Mouse (Mus musculus) testis, postnatal 14 days (tissue): Measurements from ENCODE around the gene Spc25.

ENCODE experiments used
- DNase-seq: peaks from one replicate; pipeline ENCODE4 v3.0.0; 2021; ENCODE audit warnings: low spot score

Spc25 gene

DNA sequence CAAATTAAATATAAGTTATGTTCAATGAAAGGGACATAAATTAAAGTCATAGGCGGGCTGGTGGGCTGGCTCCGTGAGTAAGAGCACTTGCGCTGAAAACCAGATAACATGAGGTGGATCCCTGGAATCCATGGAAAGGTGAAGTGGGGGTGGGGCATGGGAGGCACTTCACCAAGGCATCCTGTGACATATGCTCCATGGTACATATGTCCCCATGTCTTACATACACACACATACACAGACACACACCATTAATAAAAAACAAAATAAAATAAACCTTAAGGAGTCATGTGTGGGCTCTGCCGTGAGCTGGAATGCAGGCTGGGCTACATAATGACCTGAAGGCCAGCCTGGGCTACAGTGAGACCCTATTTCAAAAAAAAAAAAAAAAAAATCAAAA is 26.3 kb downstream of the Spc25 start:
- DNase-seq = no peak

- DNase-seq = no peak
Measured at GRCm38 (mm10) chr2:69175296-69175695, 30.7 kb downstream of the Spc25 start.

DNA sequence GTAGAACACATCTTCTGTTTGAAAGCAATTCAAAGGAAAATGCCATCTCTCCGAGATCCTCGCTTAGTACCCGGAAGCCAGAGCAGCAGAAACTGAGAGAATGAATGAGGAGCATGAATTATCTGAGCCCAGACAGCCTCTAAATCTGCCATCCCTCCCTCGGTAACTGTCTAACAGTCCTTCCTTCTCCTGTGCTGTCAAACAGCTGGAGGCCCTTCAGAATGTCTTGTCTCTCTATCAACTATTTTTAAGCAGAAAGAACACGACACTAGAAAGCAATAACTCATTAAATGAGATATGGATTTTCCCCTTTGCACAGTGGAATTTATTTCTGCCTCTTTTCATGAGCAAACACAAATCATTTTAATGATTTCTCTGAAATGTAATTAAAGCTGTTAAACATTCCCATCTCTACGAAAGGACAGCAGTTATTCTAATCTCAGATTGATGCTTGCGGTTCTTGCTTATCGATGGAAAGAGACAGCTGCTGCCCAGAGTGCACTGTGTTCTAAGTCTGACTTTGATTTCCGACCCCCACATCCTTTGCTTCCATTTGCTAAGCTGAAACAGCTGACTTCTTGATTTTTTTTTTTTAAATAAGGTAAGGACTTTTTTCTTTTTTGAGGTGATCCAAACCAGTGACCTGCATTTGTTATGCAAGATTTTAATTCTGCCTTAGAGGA is 35.5 kb downstream of the Spc25 start:
- DNase-seq = no peak

DNA sequence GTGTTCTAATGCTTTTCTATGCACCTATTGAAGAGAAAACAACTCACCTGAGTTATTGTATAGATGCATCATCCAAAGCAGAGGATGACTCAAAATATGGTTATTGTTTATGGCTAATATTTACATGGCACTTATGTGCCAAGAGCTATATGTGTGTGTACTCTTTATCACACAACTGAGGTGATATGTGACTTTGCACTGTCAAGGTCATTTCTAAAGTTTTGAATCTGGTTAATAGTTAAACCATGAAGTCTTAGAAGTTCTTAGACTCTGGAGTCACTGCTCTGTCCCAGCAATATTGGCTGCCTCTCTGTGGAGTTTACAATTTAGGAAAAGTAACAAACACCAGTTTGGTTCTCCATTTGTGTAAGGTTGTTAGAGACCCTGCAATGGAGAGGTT is 47.1 kb downstream of the Spc25 start:
- no peak for DNase-seq

- no peak for DNase-seq
Measured at GRCm38 (mm10) chr2:69156283-69156682, 49.7 kb downstream of the Spc25 start.

DNA sequence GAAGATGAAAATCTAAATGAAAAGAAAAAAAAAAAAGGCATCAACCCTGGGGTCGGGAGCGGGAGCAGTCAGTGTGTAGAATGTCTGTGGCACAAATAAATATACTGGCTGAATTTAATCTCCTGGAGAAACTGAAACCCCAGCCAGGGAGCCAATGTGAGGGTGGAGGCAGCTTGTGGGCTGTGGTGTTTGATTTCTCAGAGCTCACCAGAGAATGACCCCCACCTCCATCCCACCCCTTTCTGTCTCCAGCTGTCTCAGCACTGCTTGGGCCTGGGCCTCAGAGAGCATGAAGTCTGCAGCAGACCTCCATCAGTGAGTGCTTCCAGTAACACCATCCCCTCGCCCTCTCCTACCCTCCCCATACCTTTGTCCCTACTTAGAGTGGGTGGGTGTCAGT is 50.1 kb downstream of the Spc25 start:
- DNase-seq = no peak

- no peak for DNase-seq
Measured at GRCm38 (mm10) chr2:69150841-69151240, 55.2 kb downstream of the Spc25 start.

DNA sequence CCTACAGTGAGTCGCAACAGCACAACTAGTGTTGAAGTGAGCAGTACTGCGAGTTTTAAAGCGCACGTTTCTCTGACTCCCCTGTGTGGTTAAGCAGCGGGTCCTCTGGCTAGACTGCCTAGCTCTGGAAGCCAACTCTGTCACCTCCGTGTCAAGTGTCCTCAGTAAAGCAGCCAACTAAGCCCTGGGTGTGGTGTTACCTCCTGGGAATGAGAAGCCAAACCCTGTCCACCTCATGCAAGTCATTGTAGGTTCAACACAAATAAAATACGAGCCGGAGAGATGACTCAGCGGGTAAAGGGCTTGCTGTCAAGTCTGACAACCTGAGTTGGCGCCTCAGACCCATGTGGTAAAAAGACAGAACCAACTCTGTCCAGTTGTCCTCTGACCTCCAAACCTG is 56.8 kb downstream of the Spc25 start:
- DNase-seq = no peak

- no peak for DNase-seq
Measured at GRCm38 (mm10) chr2:69148691-69149090, 57.3 kb downstream of the Spc25 start.
